Mouse (Mus musculus) limb, embryonic 10.5 days (tissue): Measurements from ENCODE around the gene Bmp6. TPM values are rescaled to one million over a fixed set of nuclear protein-coding genes. Genes with fewer than 3 reads are reported as not detected.

Experiments used
- DNase-seq: peaks from one replicate; pipeline ENCODE4 v3.0.0-alpha.2; 2017; ENCODE audit warnings: low spot score
- H3K27ac ChIP-seq: fragments of 300-500 bp; sonication (generic); 2 replicates; pipeline ENCODE4 v1.5.1; 2016; ENCODE audit warnings: mild to moderate bottlenecking
- H3K27me3 ChIP-seq: fragments of 300-500 bp; sonication (generic); 2 replicates; pipeline ENCODE4 v1.6.1; 2016; ENCODE audit warnings: low read depth, mild to moderate bottlenecking; ENCODE audit not compliant: poor library complexity, severe bottlenecking
- H3K36me3 ChIP-seq: fragments of 300-500 bp; sonication (generic); 2 replicates; pipeline ENCODE4 v1.6.1; 2016; ENCODE audit warnings: mild to moderate bottlenecking, moderate library complexity
- H3K4me1 ChIP-seq: fragments of 300-500 bp; sonication (generic); 2 replicates; pipeline ENCODE4 v1.6.1; 2016
- H3K4me3 ChIP-seq: fragments of 300-500 bp; sonication (generic); 2 replicates; pipeline ENCODE4 v1.5.1; 2016; ENCODE audit warnings: mild to moderate bottlenecking, moderate library complexity
- H3K9me3 ChIP-seq: fragments of 300-500 bp; sonication (generic); replicated peaks from 2 replicates; pipeline ENCODE4 v1.6.1; 2016; ENCODE audit warnings: mild to moderate bottlenecking
- WGBS: fragments of 180-500 bp; shearing (Covaris S2); methylation state at CpG from one replicate; pipeline ENCODE4 v1.1.7; 2016; 5-methylcytosine and 5-hydroxymethylcytosine counted together
- polyA plus RNA-seq: library from polyadenylated mRNA; unstranded; fragments of >200 nt; fragmentation: Nextera tagmentation; extraction: Ambion mirVana; gene quantifications from 2 replicates; pipeline ENCODE4 v1.2.1, GENCODE M21; 2016

The Bmp6 gene
- polyA plus RNA-seq, 1 experiment from 2014 or later, result 0.30 TPM

- no peaks in the 10 kb centered on the region for H3K9me3 ChIP-seq
- H3K4me1 ChIP-seq, result 0 out of 2 replicates have a peak, but pooled peaks cover 2% of the 10 kb centered on the region
- no peak for DNase-seq
- WGBS, result 73% methylated on average over 1 of the region's 1 CpGs
- H3K36me3 ChIP-seq, result no peaks in the 10 kb centered on the region
- H3K4me3 ChIP-seq, result no peak overlapping the region
- no peaks in the 10 kb centered on the region for H3K27me3 ChIP-seq
- no peak overlapping the region for H3K27ac ChIP-seq
Observed at GRCm38 (mm10) chr13:38463410-38463809, 118.5 kb downstream of the Bmp6 start.

- Histone ChIP-seq H3K36me3 (no peaks in the 10 kb centered on the region), H3K4me3 (no peak overlapping the region), H3K9me3 (no peaks in the 10 kb centered on the region), H3K4me1 (no peaks in the 10 kb centered on the region), H3K27me3 (no peaks in the 10 kb centered on the region), H3K27ac (no peak overlapping the region)
- WGBS, result 86% methylated on average over 5 of the region's 5 CpGs
- DNase-seq, result no peak
Observed at GRCm38 (mm10) chr13:38470882-38471281, 126.0 kb downstream of the Bmp6 start.

GRCm38 (mm10) chr13:38472636-38473035 is 127.7 kb downstream of the Bmp6 start:
- Histone ChIP-seq H3K9me3 (no peaks in the 10 kb centered on the region), H3K27ac (no peak overlapping the region), H3K36me3 (no peaks in the 10 kb centered on the region), H3K4me3 (no peak overlapping the region), H3K4me1 (peaks cover 11% of the 10 kb centered on the region), H3K27me3 (no peaks in the 10 kb centered on the region)
- 94% methylated on average over 4 of the region's 4 CpGs for WGBS
- DNase-seq, result no peak

GRCm38 (mm10) chr13:38473497-38473896 is 128.6 kb downstream of the Bmp6 start:
- H3K27me3 ChIP-seq, result no peaks in the 10 kb centered on the region
- WGBS, result 92% methylated on average over 6 of the region's 6 CpGs
- peaks cover 16% of the 10 kb centered on the region for H3K4me1 ChIP-seq
- no peak overlapping the region for H3K4me3 ChIP-seq
- H3K27ac ChIP-seq, result no peak overlapping the region
- no peaks in the 10 kb centered on the region for H3K9me3 ChIP-seq
- no peak for DNase-seq
- H3K36me3 ChIP-seq, result no peaks in the 10 kb centered on the region

GRCm38 (mm10) chr13:38476936-38477335 is 132.0 kb downstream of the Bmp6 start:
- Histone ChIP-seq H3K4me3 (no peak overlapping the region), H3K36me3 (no peaks in the 10 kb centered on the region), H3K27ac (peak overlapping the region; percentile 76), H3K27me3 (no peaks in the 10 kb centered on the region), H3K9me3 (no peaks in the 10 kb centered on the region), H3K4me1 (peaks cover 16% of the 10 kb centered on the region)
- DNase-seq, result peak; percentile 61
- WGBS, result 38% methylated on average over 8 of the region's 8 CpGs

- no peak overlapping the region for H3K27ac ChIP-seq
- no peaks in the 10 kb centered on the region for H3K9me3 ChIP-seq
- H3K4me3 ChIP-seq, result no peak overlapping the region
- peaks cover 16% of the 10 kb centered on the region for H3K4me1 ChIP-seq
- H3K27me3 ChIP-seq, result no peaks in the 10 kb centered on the region
- WGBS, result 95% methylated on average over 7 of the region's 7 CpGs
- H3K36me3 ChIP-seq, result no peaks in the 10 kb centered on the region
- DNase-seq, result no peak
Observed at GRCm38 (mm10) chr13:38481021-38481420, 136.1 kb downstream of the Bmp6 start.

GRCm38 (mm10) chr13:38484701-38485100 is 139.8 kb downstream of the Bmp6 start:
- H3K4me1 ChIP-seq, result peaks cover 11% of the 10 kb centered on the region; the same call in 1 of the 2 replicates
- H3K36me3 ChIP-seq, result no peaks in the 10 kb centered on the region
- H3K9me3 ChIP-seq, result no peaks in the 10 kb centered on the region
- H3K27ac ChIP-seq, result no peak overlapping the region
- WGBS, result 87% methylated on average over 5 of the region's 5 CpGs
- H3K27me3 ChIP-seq, result no peaks in the 10 kb centered on the region
- no peak for DNase-seq
- no peak overlapping the region for H3K4me3 ChIP-seq

GRCm38 (mm10) chr13:38486767-38487166 is 141.9 kb downstream of the Bmp6 start:
- H3K4me1 ChIP-seq, result peaks cover 11% of the 10 kb centered on the region; the same call in 1 of the 2 replicates
- H3K36me3 ChIP-seq, result no peaks in the 10 kb centered on the region
- H3K4me3 ChIP-seq, result no peak overlapping the region
- H3K9me3 ChIP-seq, result no peaks in the 10 kb centered on the region
- no peak for DNase-seq
- WGBS, result 84% methylated on average over 6 of the region's 6 CpGs
- no peak overlapping the region for H3K27ac ChIP-seq
- H3K27me3 ChIP-seq, result no peaks in the 10 kb centered on the region

- Histone ChIP-seq H3K4me3 (no peak overlapping the region), H3K9me3 (no peaks in the 10 kb centered on the region), H3K4me1 (no peaks in the 10 kb centered on the region), H3K27ac (no peak overlapping the region), H3K27me3 (no peaks in the 10 kb centered on the region), H3K36me3 (peaks cover 27% of the 10 kb centered on the region)
- DNase-seq, result no peak
- 70% methylated on average over 3 of the region's 3 CpGs for WGBS
Observed at GRCm38 (mm10) chr13:38496715-38497114, 151.8 kb downstream of the Bmp6 start.

- Histone ChIP-seq H3K36me3 (peaks cover 73% of the 10 kb centered on the region), H3K9me3 (no peaks in the 10 kb centered on the region), H3K27ac (no peak overlapping the region), H3K4me3 (no peak overlapping the region), H3K27me3 (no peaks in the 10 kb centered on the region), H3K4me1 (no peaks in the 10 kb centered on the region)
- DNase-seq, result no peak
- WGBS, result 94% methylated on average over 12 of the region's 12 CpGs
Observed at GRCm38 (mm10) chr13:38501314-38501713, 156.4 kb downstream of the Bmp6 start.

GRCm38 (mm10) chr13:38503137-38503849 is 158.4 kb downstream of the Bmp6 start:
- Histone ChIP-seq H3K4me1 (no peaks in the 10 kb centered on the region), H3K27me3 (no peaks in the 10 kb centered on the region), H3K4me3 (no peak overlapping the region), H3K9me3 (no peaks in the 10 kb centered on the region), H3K36me3 (peaks cover 92% of the 10 kb centered on the region), H3K27ac (no peak overlapping the region)
- 94% methylated on average over 14 of the region's 14 CpGs for WGBS
- no peak for DNase-seq

GRCm38 (mm10) chr13:38506320-38506719 is 161.4 kb downstream of the Bmp6 start:
- peak; percentile 40 for DNase-seq
- H3K9me3 ChIP-seq, result no peaks in the 10 kb centered on the region
- WGBS, result 85% methylated on average over 8 of the region's 8 CpGs
- H3K27me3 ChIP-seq, result no peaks in the 10 kb centered on the region
- H3K4me1 ChIP-seq, result no peaks in the 10 kb centered on the region
- H3K27ac ChIP-seq, result no peak overlapping the region
- peaks cover 99% of the 10 kb centered on the region for H3K36me3 ChIP-seq
- no peak overlapping the region for H3K4me3 ChIP-seq

- H3K27me3 ChIP-seq, result no peaks in the 10 kb centered on the region
- no peak overlapping the region for H3K4me3 ChIP-seq
- no peak overlapping the region for H3K27ac ChIP-seq
- H3K9me3 ChIP-seq, result no peaks in the 10 kb centered on the region
- peaks cover 98% of the 10 kb centered on the region for H3K36me3 ChIP-seq
- DNase-seq, result no peak
- 96% methylated on average over 10 of the region's 10 CpGs for WGBS
- no peaks in the 10 kb centered on the region for H3K4me1 ChIP-seq
Observed at GRCm38 (mm10) chr13:38506936-38507335, 162.0 kb downstream of the Bmp6 start.
